Mouse (Mus musculus): ENCODE measurements around the gene Tcf7l1.

DNA sequence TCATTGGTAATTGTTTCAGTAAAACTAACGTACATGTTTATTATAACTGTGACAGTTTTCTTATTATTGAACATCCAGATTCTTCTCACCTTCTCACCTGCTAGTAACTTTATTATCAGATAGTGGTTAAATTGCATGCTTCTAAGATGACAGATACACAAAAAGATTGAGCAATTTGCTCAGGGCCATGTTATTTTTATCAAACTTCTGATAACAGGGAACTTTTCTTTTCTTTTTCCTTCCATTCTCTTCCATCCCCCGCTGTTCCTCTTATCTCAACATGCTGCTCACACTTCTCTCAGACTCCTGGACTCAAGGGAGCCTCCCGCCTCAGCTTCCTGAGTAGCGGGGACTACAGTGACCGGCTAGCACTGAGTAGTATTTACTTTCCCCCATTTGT lies 168.1 kb downstream of the Tcf7l1 start:
- TF ChIP-seq CTCF (IDR thresholded peaks at IDR 0.05; ENCODE audit: borderline replicate concordance, insufficient read depth, low read depth, low read length) (no peak), POLR2A (IDR thresholded peaks at IDR 0.05; ENCODE audit: borderline replicate concordance, insufficient read depth, low read length) (no peak)

Data from cerebellum, adult 2 months (tissue).